Mouse (Mus musculus) cerebellum, adult 2 months (tissue): ENCODE measurements around the gene Insr.

Experiments
- CTCF ChIP-seq: fragments of 200-500 bp; IDR thresholded peaks from 2 replicates; pipeline ENCODE4 v1.5.1; 2011; ENCODE audit warnings: low read depth, mild to moderate bottlenecking, control low read depth, low read length, moderate library complexity, borderline replicate concordance; ENCODE audit not compliant: insufficient read depth
- POLR2A ChIP-seq: fragments of 200-500 bp; IDR thresholded peaks from 2 replicates; pipeline ENCODE4 v1.6.1; 2011; ENCODE audit warnings: low read length, control low read depth, borderline replicate concordance; ENCODE audit not compliant: insufficient read depth

- TF ChIP-seq CTCF (no peak), POLR2A (no peak)
These were observed 4.2 kb downstream of the Insr start for GRCm38 (mm10) chr8:3275189-3275588.
